Mouse (Mus musculus) CD4-positive, CD25-positive, alpha-beta regulatory T cell, adult 2 months (primary cell): ENCODE measurements around the gene Anapc15.

Experiments
- DNase-seq: peaks from one replicate; pipeline ENCODE4 v3.0.0-alpha.2; 2012; ENCODE audit warnings: low read depth, low spot score

Anapc15 gene

DNA sequence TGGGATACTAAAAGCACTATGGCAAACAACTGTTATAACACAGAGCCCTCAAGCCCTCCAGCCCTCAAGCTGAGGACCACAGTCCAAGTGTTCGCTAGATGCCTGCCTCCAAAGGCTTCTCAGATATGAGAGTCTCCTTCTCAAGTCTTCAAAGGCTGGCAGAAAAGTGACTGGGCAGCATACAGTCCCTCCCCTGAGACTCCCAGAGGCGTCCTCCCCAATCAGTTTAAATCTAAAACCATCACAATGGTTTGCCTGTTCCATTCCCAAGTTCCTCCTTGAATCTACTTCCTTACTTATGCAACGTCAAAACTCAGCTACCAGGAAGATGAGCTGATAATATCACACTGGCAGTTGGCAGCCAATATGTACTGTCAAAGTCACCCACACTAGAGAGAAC is at the start of gene Anapc15:
Anapc15 (plus strand) TSS at position 301 of the 400 bp plus-strand sequence.
- no peak for DNase-seq

DNA sequence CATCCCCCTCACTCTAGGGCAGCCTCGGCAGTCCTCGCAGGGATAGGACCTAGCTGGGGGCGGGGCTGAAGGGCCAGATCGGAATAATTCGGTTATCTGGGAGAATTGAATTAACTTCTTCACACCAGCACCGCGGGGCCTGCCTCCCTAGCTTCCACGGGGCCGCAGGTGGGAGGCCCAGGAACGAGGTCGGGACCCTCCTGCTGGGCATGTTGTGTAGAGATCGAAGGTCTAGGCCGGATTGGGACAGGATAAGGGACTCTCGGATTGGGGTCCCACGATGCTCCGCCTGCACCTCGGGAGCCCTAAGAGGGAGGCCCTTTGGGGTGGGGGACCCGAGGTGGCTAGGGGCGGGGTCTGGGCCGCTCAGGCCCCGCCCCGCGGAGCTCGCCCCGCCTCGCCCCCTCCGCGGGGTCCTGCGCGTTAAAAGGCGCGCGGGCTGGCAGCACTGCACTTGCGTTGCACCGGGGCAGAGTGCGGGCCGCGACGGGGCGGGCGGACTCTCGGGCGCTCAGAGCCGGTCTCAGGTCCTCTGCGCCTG is 45.6 kb upstream of the Anapc15 start, which contains the start of gene Phox2a:
Phox2a (plus strand) TSS at position 453 of the 541 bp plus-strand sequence.
- no peak for DNase-seq

DNA sequence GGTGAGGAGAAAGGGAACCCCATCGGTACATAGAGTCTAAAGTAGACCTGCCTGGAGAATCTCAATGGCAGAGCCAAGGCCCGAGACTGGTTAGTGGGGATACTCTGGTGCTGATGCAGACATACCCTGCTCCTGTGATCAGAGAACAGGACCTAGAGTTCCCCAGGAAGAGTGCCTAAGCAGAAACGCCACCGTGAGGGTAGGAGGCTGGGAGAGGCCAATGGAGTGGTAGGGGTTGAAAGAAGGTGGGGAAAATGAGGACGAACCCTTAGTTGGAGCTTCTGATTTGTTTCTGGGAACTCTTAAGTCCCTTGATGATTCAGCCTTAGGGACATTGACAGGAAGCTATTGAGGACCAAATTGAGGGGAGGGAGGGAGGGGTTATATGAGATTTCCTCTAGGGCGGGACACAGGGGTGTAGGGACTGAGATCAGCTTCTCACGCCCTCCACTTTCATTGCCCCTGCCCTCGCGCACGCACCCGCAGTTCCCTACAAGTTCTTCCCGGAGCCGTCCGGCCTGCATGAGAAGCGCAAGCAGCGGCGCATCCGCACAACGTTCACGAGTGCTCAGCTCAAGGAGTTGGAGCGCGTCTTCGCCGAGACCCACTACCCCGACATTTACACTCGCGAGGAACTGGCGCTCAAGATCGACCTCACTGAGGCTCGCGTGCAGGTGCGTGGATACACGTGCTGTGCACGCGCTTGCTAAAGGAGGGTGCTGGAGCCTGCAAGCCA is 43.1 kb upstream of the Anapc15 start:
- peak; percentile 51 for DNase-seq

GRCm38 (mm10) chr7:101821571-101822501 is 41.7 kb upstream of the Anapc15 start:
- DNase-seq = peak; percentile 58

- DNase-seq = peak; percentile 30
Observed at GRCm38 (mm10) chr7:101822836-101823757, 40.4 kb upstream of the Anapc15 start.

GRCm38 (mm10) chr7:101823758-101824630 is 39.5 kb upstream of the Anapc15 start:
- no peak for DNase-seq

DNA sequence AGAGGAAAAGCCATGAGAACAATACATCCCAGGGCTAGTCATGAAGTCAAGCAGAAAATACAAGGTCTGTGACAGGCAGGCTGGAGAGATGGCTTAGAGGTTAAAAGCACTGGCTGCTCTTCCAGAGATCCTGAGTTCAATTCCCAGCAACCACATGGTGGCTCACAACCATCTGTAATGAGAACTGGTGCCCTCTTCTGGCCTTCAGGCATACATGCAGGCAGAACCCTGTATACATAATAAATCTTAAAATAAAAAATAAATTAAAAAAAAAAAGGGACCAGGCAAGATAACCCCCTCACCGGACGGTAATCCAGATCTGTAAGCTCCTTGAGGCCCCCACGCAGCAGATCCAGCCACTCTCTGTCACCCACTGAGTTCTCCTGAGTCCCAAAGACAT is 33.1 kb upstream of the Anapc15 start:
- no peak for DNase-seq

- DNase-seq = no peak
Observed at GRCm38 (mm10) chr7:101831437-101831836, 32.1 kb upstream of the Anapc15 start.

- no peak for DNase-seq
Observed at GRCm38 (mm10) chr7:101832372-101832771, 31.1 kb upstream of the Anapc15 start.

DNA sequence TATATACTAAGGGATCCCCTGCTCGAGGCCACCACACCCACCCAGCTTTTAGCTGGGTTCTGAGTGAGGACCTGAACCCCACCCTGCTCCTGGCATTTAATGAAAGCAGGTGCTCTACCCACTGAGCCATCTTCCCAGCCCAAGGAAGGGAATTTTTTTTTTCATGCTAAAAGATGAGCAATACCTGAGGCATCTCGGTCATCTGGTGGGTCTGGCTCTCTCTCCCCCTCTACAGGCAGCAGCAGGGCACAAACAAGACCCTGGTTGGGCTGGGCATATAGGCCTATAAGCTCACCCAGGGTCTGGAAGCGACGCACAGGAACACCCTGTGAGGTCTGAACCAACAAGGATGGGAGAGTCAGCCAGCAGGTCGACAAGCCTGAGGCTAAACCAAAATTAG is 30.2 kb upstream of the Anapc15 start:
- DNase-seq = no peak

DNA sequence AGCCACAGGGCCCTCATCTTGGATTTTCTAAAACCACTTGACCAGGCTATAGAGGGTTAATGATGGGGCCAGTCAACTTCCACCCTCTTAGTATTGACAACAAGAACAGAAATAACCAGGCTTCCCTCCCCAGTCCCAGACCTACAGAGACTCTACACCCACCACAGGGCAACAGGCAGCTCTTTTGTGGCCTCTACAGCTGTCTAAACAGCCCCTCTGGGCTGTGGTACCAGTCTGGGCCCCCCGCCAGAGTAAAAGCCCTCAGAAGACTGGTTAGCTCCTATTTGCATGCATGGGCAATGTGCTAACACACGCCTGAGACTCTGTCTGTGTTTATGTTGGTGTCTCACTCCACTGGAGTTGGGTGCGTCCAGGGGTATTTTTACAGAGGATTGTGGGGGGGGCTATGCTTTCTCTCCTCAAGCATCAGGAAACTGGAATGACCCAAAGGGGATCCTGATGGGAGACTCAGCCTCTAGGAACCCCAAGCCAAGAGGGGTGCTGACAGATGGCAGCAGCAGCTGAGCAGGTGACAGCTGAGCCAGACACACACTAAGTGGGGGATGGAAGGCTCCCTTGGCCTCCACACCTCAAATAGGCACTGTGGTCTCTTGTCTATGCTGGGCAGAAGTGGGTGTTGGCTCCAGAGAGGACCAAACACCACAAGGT is 29.5 kb upstream of the Anapc15 start:
- DNase-seq = no peak

DNA sequence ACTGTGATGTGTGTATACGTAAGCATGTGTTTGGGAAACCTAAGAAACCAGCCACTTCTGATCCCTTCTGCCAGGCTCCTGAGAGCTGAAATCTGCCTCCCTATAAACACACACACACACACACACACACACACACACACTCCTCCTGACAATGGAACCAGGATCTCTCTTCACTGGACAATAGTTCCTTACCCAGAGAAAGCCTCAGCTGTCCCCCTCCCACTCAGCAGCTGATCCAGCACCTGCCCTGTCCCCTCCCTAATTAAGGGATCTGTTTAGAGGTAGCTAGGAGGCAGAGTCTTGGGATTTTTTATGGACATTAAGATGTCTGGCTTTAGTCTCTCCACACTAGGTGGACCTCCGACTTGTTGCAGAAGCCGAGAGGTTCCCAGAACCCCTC is 28.6 kb upstream of the Anapc15 start:
- no peak for DNase-seq

DNA sequence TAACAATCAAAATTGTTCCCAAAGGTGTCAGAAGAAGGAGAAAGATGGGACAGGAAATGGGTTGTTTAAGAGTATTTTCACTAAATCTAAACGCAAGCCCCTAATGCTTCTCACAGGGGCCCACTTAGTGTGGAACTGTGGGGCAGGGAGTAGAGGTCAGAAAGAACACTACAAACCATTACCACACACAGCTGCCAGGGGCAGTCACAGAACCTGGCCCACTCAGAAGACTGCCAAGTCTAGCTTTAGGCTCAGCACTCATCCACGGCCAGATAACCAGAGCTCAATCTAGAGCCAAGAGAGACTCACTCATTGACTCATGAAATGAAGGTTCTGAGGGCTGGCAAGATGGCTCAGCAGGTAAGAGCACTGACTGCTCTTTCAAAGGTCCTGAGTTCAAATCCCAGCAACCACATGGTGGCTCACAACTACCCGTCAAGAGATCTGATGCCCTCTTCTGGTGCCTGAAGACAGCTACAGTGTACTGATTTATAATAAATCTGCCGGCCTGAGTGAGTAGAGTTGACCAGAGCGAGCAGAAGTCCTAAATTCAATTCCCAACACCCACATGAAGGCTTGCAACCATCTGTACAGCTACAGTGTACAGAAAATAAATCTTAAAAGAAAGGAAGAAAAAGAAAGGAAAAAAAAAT is 27.9 kb upstream of the Anapc15 start:
- peak; percentile 21 for DNase-seq

DNA sequence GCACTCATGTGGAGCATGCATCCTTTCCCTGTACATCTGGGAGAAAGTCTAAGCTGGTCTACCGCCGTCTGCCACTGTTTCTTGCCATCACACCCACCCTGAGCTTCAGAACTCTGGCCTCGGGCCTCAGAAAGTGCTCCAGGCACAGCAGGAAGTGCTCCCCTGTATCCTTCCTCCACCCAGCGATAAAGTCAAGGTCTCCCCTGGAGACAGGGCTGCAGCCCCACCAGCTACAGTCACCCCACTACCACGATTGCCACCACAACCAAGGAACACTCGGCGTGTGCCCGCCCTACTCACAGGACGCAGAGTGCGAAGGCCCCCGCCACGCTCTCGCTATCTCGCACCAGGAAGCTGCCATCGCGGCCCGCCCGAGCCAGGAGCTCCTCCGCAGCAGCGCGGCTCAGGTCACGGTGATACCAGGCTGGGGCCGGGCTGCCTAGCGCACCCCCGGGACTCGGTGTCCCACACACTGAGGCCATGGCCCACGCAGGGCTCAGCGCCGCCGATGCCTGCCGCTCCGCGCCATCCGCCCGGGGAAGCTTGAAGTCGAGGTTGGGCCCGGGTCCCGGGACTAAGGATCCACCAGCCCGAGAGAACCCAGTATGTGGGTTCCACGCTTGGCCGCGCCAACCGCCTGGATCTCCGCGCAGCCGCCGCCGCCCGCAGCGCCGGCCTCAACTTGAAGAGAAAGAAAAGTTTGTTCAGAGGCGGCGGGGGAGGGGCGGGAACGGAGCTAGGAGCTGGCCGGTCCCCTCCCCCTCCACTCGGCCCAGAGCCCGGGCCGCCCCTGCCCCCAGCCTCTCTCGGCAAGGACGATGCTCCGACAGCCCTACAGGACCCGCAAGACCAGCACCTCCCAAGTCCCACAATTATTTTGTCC is 27.0 kb upstream of the Anapc15 start:
- DNase-seq = peak; percentile 72

DNA sequence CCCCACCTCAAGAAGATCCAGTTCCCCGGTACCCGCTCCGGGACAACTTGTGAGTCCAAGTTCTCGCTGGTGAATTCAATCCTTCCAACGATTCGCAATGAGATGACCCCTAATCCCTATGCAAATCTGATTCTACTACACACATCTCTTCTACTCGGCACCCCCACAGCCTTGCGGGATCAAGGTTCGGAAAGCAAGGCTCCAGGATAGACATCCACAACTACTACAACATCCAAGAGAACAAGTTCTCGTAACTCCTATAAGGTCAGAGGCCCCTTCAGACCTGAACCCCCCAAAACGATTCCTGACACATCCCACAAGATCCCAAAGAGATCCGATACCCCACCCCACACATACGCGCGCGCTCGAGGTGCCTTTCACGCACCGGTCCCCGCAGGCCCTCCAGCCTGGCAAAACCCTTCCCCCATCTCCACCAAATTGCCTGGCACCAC is 26.3 kb upstream of the Anapc15 start:
- no peak for DNase-seq

GRCm38 (mm10) chr7:101837606-101838471 is 25.7 kb upstream of the Anapc15 start, which contains the start of gene Inppl1:
TSS of gene Inppl1 (minus strand) at chr7:101838229.
- peak; percentile 51 for DNase-seq

DNA sequence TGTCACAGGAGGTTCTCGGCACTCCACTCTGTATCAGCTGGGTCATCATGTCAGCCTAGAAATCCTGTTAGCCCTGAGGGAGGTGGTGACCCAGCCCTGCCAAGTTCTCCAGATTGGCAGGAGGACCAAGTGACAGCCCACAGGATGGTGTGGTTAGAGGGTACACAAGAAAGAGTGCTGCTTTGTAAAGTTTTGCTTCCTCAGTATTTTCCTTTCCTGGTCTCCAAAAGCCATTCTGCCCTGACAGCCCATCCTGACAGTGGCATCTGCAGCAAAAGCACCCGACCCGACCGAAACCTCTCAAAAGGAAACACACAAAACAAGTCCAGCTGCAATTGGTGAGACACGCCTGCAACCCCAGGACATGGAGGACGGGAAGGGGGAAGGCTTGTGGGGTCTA is 19.3 kb upstream of the Anapc15 start:
- DNase-seq = no peak
